Mouse (Mus musculus) large intestine, adult 2 months (tissue): ENCODE results near the gene Stfa2. TPM values are rescaled to one million over a fixed set of nuclear protein-coding genes. Genes with fewer than 3 reads are reported as not detected.
"Not testable (repeated sequence)": the region's sequence is repeated elsewhere in the genome, so short reads cannot be mapped to it uniquely, and the experiment has no call there.

Experiments used
- DNase-seq: peaks from one replicate; pipeline ENCODE4 v3.0.0-alpha.2; 2012; ENCODE audit warnings: low read depth, low spot score
- WGBS: fragments of 180-500 bp; shearing (Covaris S2); methylation state at CpG from one replicate; pipeline ENCODE4 v1.1.7; 2018; 5-methylcytosine and 5-hydroxymethylcytosine counted together
- polyA plus RNA-seq: library from polyadenylated mRNA; depleted of rRNA; stranded (reverse); fragments of >200 nt; gene quantifications from 2 replicates; pipeline ENCODE4 v1.2.3, GENCODE M21; 2012; rRNA removed

Stfa2 gene
- polyA plus RNA-seq, result not detected in 2 replicates

- DNase-seq, result no peak
These were observed at the start of gene Stfa2 for GRCm38 (mm10) chr16:36408357-36408756. Gene Stfa2, minus strand, starts transcription at chr16:36408457.

- no peak for DNase-seq
- WGBS, result 42% methylated on average over 4 of the region's 4 CpGs
These were observed 47.1 kb upstream of the Stfa2 start, which contains the start of gene Stfa3 for GRCm38 (mm10) chr16:36455342-36455802. Gene Stfa3, minus strand, starts transcription at chr16:36455392.

- DNase-seq, result not testable (repeated sequence)
- WGBS, result 48% methylated on average over 1 of the region's 1 CpGs
These were observed 12.7 kb upstream of the Stfa2 start for GRCm38 (mm10) chr16:36420979-36421378.

GRCm38 (mm10) chr16:36389060-36389459, 19.2 kb downstream of the Stfa2 start:
- 2% methylated on average over 4 of the region's 4 CpGs for WGBS
- DNase-seq, result no peak

GRCm38 (mm10) chr16:36367648-36368047, 40.6 kb downstream of the Stfa2 start, which contains the start of gene BC100530:
Gene BC100530, minus strand, starts transcription at chr16:36367748.
- not testable (repeated sequence) for DNase-seq
- WGBS, result 55% methylated on average over 3 of the region's 3 CpGs

Other genes starting within 250 kb of the Stfa2 start
- not detected in 2 replicates for gene Gm5483, start 224.2 kb downstream of the Stfa2 start, polyA plus RNA-seq
- gene Gm5416, start 198.1 kb downstream of the Stfa2 start, polyA plus RNA-seq, result not detected in 2 replicates
- 0.40 and 1.1 TPM in 2 replicates for gene 2010005H15Rik, start 187.0 kb downstream of the Stfa2 start, polyA plus RNA-seq
- not detected in 2 replicates for gene Stfa1, start 131.5 kb downstream of the Stfa2 start, polyA plus RNA-seq
- gene BC117090, start 74.1 kb downstream of the Stfa2 start, polyA plus RNA-seq, result not detected in 2 replicates
- not detected in 2 replicates for gene BC100530, start 40.7 kb downstream of the Stfa2 start, polyA plus RNA-seq
- gene Stfa3, start 46.9 kb upstream of the Stfa2 start, polyA plus RNA-seq, result not detected in 2 replicates
- gene Casr, start 153.7 kb upstream of the Stfa2 start, polyA plus RNA-seq, result 0.03 and 0.04 TPM in 2 replicates